Mouse (Mus musculus) midbrain, postnatal 0 days (tissue): ENCODE measurements at regions not wholly inside any gene's neighbourhood (a gene's known extent, or its start where the extent isn't known, plus 50 kb on each side); places are given as distances from the start of the nearest gene placed in this dataset.
A peak's percentile ranks its signal among the peaks of the same experiment; 100 is the strongest.

Source experiments
- ATAC-seq: fragments of 200-750 bp; cut with Nextera tagmentation; 2 replicates; pipeline ENCODE4 v1.8.0; 2017; ENCODE audit warnings: moderate number of reproducible peaks, mild to moderate bottlenecking, moderate TSS enrichment, moderate library complexity; ENCODE audit not compliant: low FRiP score
- DNase-seq: peaks from one replicate; pipeline ENCODE4 v3.0.0-alpha.2; 2015; ENCODE audit warnings: low spot score
- H3K27ac ChIP-seq: fragments of 300-500 bp; sonication (generic); 2 replicates; pipeline ENCODE4 v1.5.1; 2014; ENCODE audit warnings: low read depth, mild to moderate bottlenecking, low read length, mixed read lengths
- H3K27me3 ChIP-seq: fragments of 300-500 bp; sonication (generic); 2 replicates; pipeline ENCODE4 v1.6.1; 2014; ENCODE audit warnings: low read length, control low read depth, mixed read lengths; ENCODE audit not compliant: insufficient read depth
- H3K36me3 ChIP-seq: fragments of 300-500 bp; sonication (generic); 2 replicates; pipeline ENCODE4 v1.6.1; 2014; ENCODE audit warnings: low read length, control low read depth, mixed read lengths; ENCODE audit not compliant: insufficient read depth
- H3K4me1 ChIP-seq: fragments of 300-500 bp; sonication (generic); 2 replicates; pipeline ENCODE4 v1.6.1; 2014; ENCODE audit warnings: mild to moderate bottlenecking, control low read depth, antibody characterized with exemption, low read length, mixed read lengths; ENCODE audit not compliant: insufficient read depth
- H3K4me2 ChIP-seq: fragments of 300-500 bp; sonication (generic); 2 replicates; pipeline ENCODE4 v1.6.1; 2014; ENCODE audit warnings: low read depth, mild to moderate bottlenecking, low read length, mixed read lengths; ENCODE audit not compliant: poor library complexity, severe bottlenecking
- H3K4me3 ChIP-seq: fragments of 300-500 bp; sonication (generic); 2 replicates; pipeline ENCODE4 v1.5.1; 2014; ENCODE audit warnings: low read depth, mild to moderate bottlenecking, low read length, moderate library complexity
- H3K9ac ChIP-seq: fragments of 300-500 bp; sonication (generic); replicated peaks from 2 replicates; pipeline ENCODE4 v1.6.1; 2014; ENCODE audit warnings: mild to moderate bottlenecking, low read length, moderate library complexity, mixed read lengths; ENCODE audit not compliant: poor library complexity, severe bottlenecking
- H3K9me3 ChIP-seq: fragments of 300-500 bp; sonication (generic); 2 replicates; pipeline ENCODE4 v1.6.1; 2016; ENCODE audit warnings: low read length, control low read depth
- CTCF ChIP-seq: IDR thresholded peaks from 2 replicates; pipeline ENCODE4 v1.5.1; 2016; ENCODE audit warnings: antibody characterized with exemption, mild to moderate bottlenecking
- WGBS: fragments of 180-500 bp; shearing (Covaris S2); extraction: QIAGEN DNeasy Blood & Tissue Kit; methylation state at CpG from one replicate; pipeline ENCODE4 v1.1.7; 2014; 5-methylcytosine and 5-hydroxymethylcytosine counted together

GRCm38 (mm10) chr7:71837845-71838244, 468.6 kb downstream of the Mctp2 start:
- Histone ChIP-seq H3K36me3 (no peaks in the 10 kb centered on the region), H3K9ac (no peak overlapping the region), H3K27me3 (no peaks in the 10 kb centered on the region), H3K27ac (no peak overlapping the region), H3K4me3 (no peak overlapping the region), H3K4me2 (no peak overlapping the region), H3K4me1 (no peaks in the 10 kb centered on the region), H3K9me3 (no peaks in the 10 kb centered on the region)
- no peak for TF ChIP-seq CTCF
- ATAC-seq = no peak
- 67% methylated on average over 6 of the region's 6 CpGs for WGBS
- DNase-seq = no peak

- no peak for ATAC-seq
- no peak overlapping the region for H3K9ac ChIP-seq
- no peaks in the 10 kb centered on the region for H3K27me3 ChIP-seq
- H3K4me1 ChIP-seq = no peaks in the 10 kb centered on the region
- H3K4me2 ChIP-seq = no peak overlapping the region
- no peak for TF ChIP-seq CTCF
- H3K27ac ChIP-seq = no peak overlapping the region
- no peak for DNase-seq
- H3K9me3 ChIP-seq = no peaks in the 10 kb centered on the region
- no peaks in the 10 kb centered on the region for H3K36me3 ChIP-seq
- no peak overlapping the region for H3K4me3 ChIP-seq
- WGBS = 90% methylated on average over 3 of the region's 3 CpGs
Measured at GRCm38 (mm10) chr7:71831790-71832525, 474.4 kb downstream of the Mctp2 start.

GRCm38 (mm10) chr7:71829567-71829966, 476.8 kb downstream of the Mctp2 start:
- Histone ChIP-seq H3K36me3 (no peaks in the 10 kb centered on the region), H3K27me3 (no peaks in the 10 kb centered on the region), H3K4me1 (no peaks in the 10 kb centered on the region), H3K4me2 (no peak overlapping the region), H3K4me3 (no peak overlapping the region), H3K9ac (no peak overlapping the region), H3K27ac (no peak overlapping the region), H3K9me3 (no peaks in the 10 kb centered on the region)
- TF ChIP-seq CTCF = no peak
- 64% methylated on average over 6 of the region's 6 CpGs for WGBS
- no peak for ATAC-seq
- no peak for DNase-seq

- WGBS = 71% methylated on average over 11 of the region's 11 CpGs
- DNase-seq = no peak
- ATAC-seq = no peak
- Histone ChIP-seq H3K9me3 (no peaks in the 10 kb centered on the region), H3K9ac (no peak overlapping the region), H3K4me2 (no peak overlapping the region), H3K27ac (no peak overlapping the region), H3K36me3 (no peaks in the 10 kb centered on the region), H3K4me1 (no peaks in the 10 kb centered on the region), H3K27me3 (no peaks in the 10 kb centered on the region), H3K4me3 (no peak overlapping the region)
- no peak for TF ChIP-seq CTCF
Measured at GRCm38 (mm10) chr7:71816138-71816537, 464.9 kb upstream of the Gm10295 start.

- Histone ChIP-seq H3K4me2 (no peak overlapping the region), H3K36me3 (no peaks in the 10 kb centered on the region), H3K4me3 (no peak overlapping the region), H3K27me3 (no peaks in the 10 kb centered on the region), H3K9me3 (no peaks in the 10 kb centered on the region), H3K4me1 (no peaks in the 10 kb centered on the region), H3K9ac (no peak overlapping the region), H3K27ac (no peak overlapping the region)
- 43% methylated on average over 7 of the region's 7 CpGs for WGBS
- ATAC-seq (no peak), DNase-seq (no peak)
- no peak for TF ChIP-seq CTCF
Measured at GRCm38 (mm10) chr7:71794201-71794600, 442.9 kb upstream of the Gm10295 start.

GRCm38 (mm10) chr7:71788401-71788800, 437.1 kb upstream of the Gm10295 start:
- ATAC-seq = no peak
- H3K9ac ChIP-seq = no peak overlapping the region
- TF ChIP-seq CTCF = no peak

More at GRCm38 (mm10) chr7:71788401-71788800, 437.1 kb upstream of the Gm10295 start:
- peak; percentile 2 for DNase-seq
- Histone ChIP-seq H3K36me3 (no peaks in the 10 kb centered on the region), H3K4me2 (no peak overlapping the region), H3K9me3 (no peaks in the 10 kb centered on the region), H3K27ac (no peak overlapping the region), H3K4me1 (no peaks in the 10 kb centered on the region), H3K4me3 (no peak overlapping the region), H3K27me3 (no peaks in the 10 kb centered on the region)
